Mouse (Mus musculus): ENCODE results near the gene Dolk.

GRCm38 (mm10) chr2:30268371-30268770 lies 17.8 kb downstream of the Dolk start:
- no peak for TF ChIP-seq CTCF (IDR thresholded peaks at IDR 0.05; ENCODE audit: borderline replicate concordance, control insufficient read depth, extremely low read depth, insufficient read depth, low read length, poor library complexity)
- TF ChIP-seq POLR2A (IDR thresholded peaks at IDR 0.05; ENCODE audit: control insufficient read depth, extremely low read depth, insufficient read depth, low read length, poor library complexity): no peak
